Mouse (Mus musculus) forebrain, embryonic 12.5 days (tissue): Measurements from ENCODE around the gene Mras. TPM values are rescaled to one million over a fixed set of nuclear protein-coding genes. Genes with fewer than 3 reads are reported as not detected.
A peak's percentile ranks its signal among the peaks of the same experiment; 100 is the strongest.

Source experiments
- ATAC-seq: fragments of 200-750 bp; cut with Nextera tagmentation; 2 replicates; pipeline ENCODE4 v1.8.0; 2017; ENCODE audit warnings: moderate TSS enrichment; ENCODE audit not compliant: low FRiP score
- H3K27ac ChIP-seq: fragments of 300-500 bp; sonication (generic); 2 replicates; pipeline ENCODE4 v1.5.1; 2016; ENCODE audit warnings: mild to moderate bottlenecking
- H3K27me3 ChIP-seq: fragments of 300-500 bp; sonication (generic); 2 replicates; pipeline ENCODE4 v1.6.1; 2016; ENCODE audit warnings: mild to moderate bottlenecking
- H3K36me3 ChIP-seq: fragments of 300-500 bp; sonication (generic); replicated peaks from 2 replicates; pipeline ENCODE4 v1.6.1; 2016; ENCODE audit warnings: mild to moderate bottlenecking
- H3K4me1 ChIP-seq: fragments of 300-500 bp; sonication (generic); 2 replicates; pipeline ENCODE4 v1.6.1; 2016
- H3K4me2 ChIP-seq: fragments of 300-500 bp; sonication (generic); 2 replicates; pipeline ENCODE4 v1.6.1; 2016; ENCODE audit warnings: mild to moderate bottlenecking, moderate library complexity
- H3K4me3 ChIP-seq: fragments of 300-500 bp; sonication (generic); replicated peaks from 2 replicates; pipeline ENCODE4 v1.5.1; 2016; ENCODE audit warnings: mild to moderate bottlenecking
- H3K9ac ChIP-seq: fragments of 300-500 bp; sonication (generic); 2 replicates; pipeline ENCODE4 v1.6.1; 2016; ENCODE audit warnings: mild to moderate bottlenecking
- H3K9me3 ChIP-seq: fragments of 300-500 bp; sonication (generic); 2 replicates; pipeline ENCODE4 v1.6.1; 2016
- WGBS: fragments of 180-500 bp; shearing (Covaris S2); methylation state at CpG from one replicate; pipeline ENCODE4 v1.1.7; 2016; 5-methylcytosine and 5-hydroxymethylcytosine counted together
- polyA plus RNA-seq: library from polyadenylated mRNA; unstranded; fragments of >200 nt; fragmentation: Nextera tagmentation; extraction: Ambion mirVana; gene quantifications from 2 replicates; pipeline ENCODE4 v1.2.1, GENCODE M21; 2016

Gene Mras
- polyA plus RNA-seq, 1 experiment from 2014 or later, result 23.8 TPM

GRCm38 (mm10) chr9:99458529-99459208 is 21.5 kb upstream of the Mras start:
- Histone ChIP-seq H3K4me3 (no peak overlapping the region), H3K36me3 (no peaks in the 10 kb centered on the region), H3K27me3 (0 out of 2 replicates have a peak, but pooled peaks cover 3% of the 10 kb centered on the region), H3K9ac (no peak overlapping the region), H3K27ac (no peak overlapping the region), H3K4me1 (no peaks in the 10 kb centered on the region), H3K4me2 (no peak overlapping the region), H3K9me3 (no peaks in the 10 kb centered on the region)
- no peak for ATAC-seq
- WGBS, result 45% methylated on average over 12 of the region's 12 CpGs

GRCm38 (mm10) chr9:99454211-99454610 is 17.0 kb upstream of the Mras start:
- Histone ChIP-seq H3K27ac (no peak overlapping the region), H3K9ac (no peak overlapping the region), H3K4me3 (no peak overlapping the region), H3K36me3 (no peaks in the 10 kb centered on the region), H3K27me3 (peaks cover 23% of the 10 kb centered on the region; the same call in 1 of the 2 replicates), H3K9me3 (no peaks in the 10 kb centered on the region), H3K4me1 (peaks cover 5% of the 10 kb centered on the region; the same call in 1 of the 2 replicates), H3K4me2 (no peak overlapping the region)
- no peak for ATAC-seq
- WGBS, result 89% methylated on average over 4 of the region's 4 CpGs

GRCm38 (mm10) chr9:99451161-99451560 is 14.0 kb upstream of the Mras start, which contains the start of gene Nme9:
Nme9 (plus strand) TSS chr9:99451475.
- Histone ChIP-seq H3K27ac (no peak within 1 kb of the TSS), H3K4me2 (0 out of 2 replicates have a peak within 1 kb of the TSS, but pooled peaks have one; percentile 17), H3K4me1 (peaks cover 5% of the 10 kb centered on the region; the same call in 1 of the 2 replicates), H3K9ac (no peak within 1 kb of the TSS), H3K36me3 (no peaks in the 10 kb centered on the region), H3K27me3 (peaks cover 23% of the 10 kb centered on the region; the same call in 1 of the 2 replicates), H3K9me3 (no peaks in the 10 kb centered on the region), H3K4me3 (no peak within 1 kb of the TSS)
- WGBS, result 9% methylated on average over 14 of the region's 14 CpGs
- no peak for ATAC-seq

- H3K27ac ChIP-seq, result no peak overlapping the region
- peaks cover 5% of the 10 kb centered on the region; the same call in 1 of the 2 replicates for H3K4me1 ChIP-seq
- H3K9ac ChIP-seq, result no peak overlapping the region
- no peaks in the 10 kb centered on the region for H3K9me3 ChIP-seq
- H3K4me3 ChIP-seq, result no peak overlapping the region
- H3K36me3 ChIP-seq, result no peaks in the 10 kb centered on the region
- no peak overlapping the region for H3K4me2 ChIP-seq
- peaks cover 23% of the 10 kb centered on the region; the same call in 1 of the 2 replicates for H3K27me3 ChIP-seq
- 50% methylated on average over 9 of the region's 9 CpGs for WGBS
- no peak for ATAC-seq
Observed at GRCm38 (mm10) chr9:99449886-99450647, 12.9 kb upstream of the Mras start.

- no peak overlapping the region for H3K4me3 ChIP-seq
- WGBS, result 65% methylated on average over 3 of the region's 3 CpGs
- H3K9ac ChIP-seq, result no peak overlapping the region
- no peaks in the 10 kb centered on the region for H3K9me3 ChIP-seq
- H3K4me1 ChIP-seq, result peaks cover 5% of the 10 kb centered on the region; the same call in 1 of the 2 replicates
- H3K27me3 ChIP-seq, result peaks cover 16% of the 10 kb centered on the region; the same call in 1 of the 2 replicates
- no peaks in the 10 kb centered on the region for H3K36me3 ChIP-seq
- no peak for ATAC-seq
- no peak overlapping the region for H3K4me2 ChIP-seq
- H3K27ac ChIP-seq, result no peak overlapping the region
Observed at GRCm38 (mm10) chr9:99447323-99447722, 10.1 kb upstream of the Mras start.

- peaks cover 15% of the 10 kb centered on the region; the same call in 1 of the 2 replicates for H3K27me3 ChIP-seq
- no peaks in the 10 kb centered on the region for H3K36me3 ChIP-seq
- H3K4me2 ChIP-seq, result no peak overlapping the region
- no peak overlapping the region for H3K9ac ChIP-seq
- ATAC-seq, result no peak
- H3K9me3 ChIP-seq, result no peaks in the 10 kb centered on the region
- peaks cover 2% of the 10 kb centered on the region; the same call in 1 of the 2 replicates for H3K4me1 ChIP-seq
- H3K4me3 ChIP-seq, result no peak overlapping the region
- H3K27ac ChIP-seq, result no peak overlapping the region
Observed at GRCm38 (mm10) chr9:99446259-99446658, 9.1 kb upstream of the Mras start.

- H3K4me1 ChIP-seq, result no peaks in the 10 kb centered on the region
- peak; percentile 41; the same call in 1 of the 2 replicates for ATAC-seq
- no peaks in the 10 kb centered on the region for H3K9me3 ChIP-seq
- no peak overlapping the region for H3K9ac ChIP-seq
- H3K36me3 ChIP-seq, result no peaks in the 10 kb centered on the region
- H3K4me2 ChIP-seq, result no peak overlapping the region
- WGBS, result 45% methylated on average over 8 of the region's 8 CpGs
- H3K27me3 ChIP-seq, result 0 out of 2 replicates have a peak, but pooled peaks cover 8% of the 10 kb centered on the region
- no peak overlapping the region for H3K27ac ChIP-seq
- no peak overlapping the region for H3K4me3 ChIP-seq
Observed at GRCm38 (mm10) chr9:99444590-99445178, 7.5 kb upstream of the Mras start.

GRCm38 (mm10) chr9:99441647-99442433 is 4.7 kb upstream of the Mras start:
- H3K4me2 ChIP-seq, result no peak overlapping the region
- H3K27ac ChIP-seq, result no peak overlapping the region
- H3K9me3 ChIP-seq, result no peaks in the 10 kb centered on the region
- WGBS, result 94% methylated on average over 4 of the region's 4 CpGs
- H3K36me3 ChIP-seq, result no peaks in the 10 kb centered on the region
- peaks cover 35% of the 10 kb centered on the region for H3K27me3 ChIP-seq
- no peak overlapping the region for H3K4me3 ChIP-seq
- H3K9ac ChIP-seq, result no peak overlapping the region
- peaks cover 6% of the 10 kb centered on the region; the same call in 1 of the 2 replicates for H3K4me1 ChIP-seq
- no peak for ATAC-seq

- H3K36me3 ChIP-seq, result no peaks in the 10 kb centered on the region
- no peak overlapping the region for H3K9ac ChIP-seq
- H3K4me1 ChIP-seq, result peaks cover 7% of the 10 kb centered on the region; the same call in 1 of the 2 replicates
- H3K9me3 ChIP-seq, result no peaks in the 10 kb centered on the region
- no peak overlapping the region for H3K4me3 ChIP-seq
- no peak for ATAC-seq
- WGBS, result 81% methylated on average over 5 of the region's 5 CpGs
- H3K4me2 ChIP-seq, result no peak overlapping the region
- peaks cover 35% of the 10 kb centered on the region for H3K27me3 ChIP-seq
- H3K27ac ChIP-seq, result no peak overlapping the region
Observed at GRCm38 (mm10) chr9:99440941-99441340, 3.8 kb upstream of the Mras start.

- ATAC-seq, result no peak
- Histone ChIP-seq H3K9me3 (no peaks in the 10 kb centered on the region), H3K36me3 (no peaks in the 10 kb centered on the region), H3K4me3 (no peak overlapping the region), H3K4me1 (peaks cover 26% of the 10 kb centered on the region), H3K4me2 (no peak overlapping the region), H3K27me3 (peaks cover 35% of the 10 kb centered on the region), H3K27ac (no peak overlapping the region), H3K9ac (no peak overlapping the region)
- 83% methylated on average over 8 of the region's 8 CpGs for WGBS
Observed at GRCm38 (mm10) chr9:99439064-99439463, 1.9 kb upstream of the Mras start.

- Histone ChIP-seq H3K4me3 (no peak overlapping the region), H3K9ac (no peak overlapping the region), H3K4me2 (no peak overlapping the region), H3K4me1 (peaks cover 33% of the 10 kb centered on the region), H3K27me3 (peaks cover 35% of the 10 kb centered on the region), H3K36me3 (no peaks in the 10 kb centered on the region), H3K9me3 (no peaks in the 10 kb centered on the region), H3K27ac (no peak overlapping the region)
- 77% methylated on average over 12 of the region's 12 CpGs for WGBS
- no peak for ATAC-seq
Observed at GRCm38 (mm10) chr9:99437781-99438565, 792 bp upstream of the Mras start.
